Mouse (Mus musculus): ENCODE data around the gene Wwc2.

DNA sequence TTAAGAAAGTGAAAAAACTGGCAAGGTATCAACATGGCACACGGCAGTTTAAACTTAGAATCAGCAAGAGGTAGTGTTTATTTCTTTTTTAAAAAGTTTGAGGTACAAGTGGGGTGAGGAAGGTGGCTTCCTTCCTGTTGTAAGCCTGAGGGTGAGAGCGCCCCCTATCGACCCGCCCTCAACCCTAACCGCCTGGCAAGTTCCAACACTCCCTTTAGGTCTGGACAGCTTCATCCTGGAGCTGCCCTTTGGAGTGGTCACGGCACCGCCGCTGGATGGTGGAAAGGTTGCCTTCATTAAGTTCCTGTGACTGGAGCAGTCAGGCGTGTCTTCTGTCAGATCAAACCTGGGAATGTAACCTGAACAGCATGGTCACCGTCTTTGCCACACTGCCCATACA, 47.7 kb downstream of the Wwc2 start:
- TF ChIP-seq CTCF (IDR thresholded peaks at IDR 0.05; ENCODE audit: low read depth, low read length) (peak; percentile 28; the same call in 1 of the 2 replicates), POLR2A (IDR thresholded peaks at IDR 0.05; ENCODE audit: borderline replicate concordance, low read depth, low read length) (no peak)
